Mouse (Mus musculus) gastrocnemius, postnatal 10 days (tissue): ENCODE measurements at regions not wholly inside any gene's neighbourhood (a gene's known extent, or its start where the extent isn't known, plus 50 kb on each side); places are given as distances from the start of the nearest gene placed in this dataset.
"Not testable (repeated sequence)": the region's sequence is repeated elsewhere in the genome, so short reads cannot be mapped to it uniquely, and the experiment has no call there.

Experiments used
- DNase-seq: peaks from one replicate; pipeline ENCODE4 v3.0.0; 2021; ENCODE audit warnings: mixed read lengths

DNA sequence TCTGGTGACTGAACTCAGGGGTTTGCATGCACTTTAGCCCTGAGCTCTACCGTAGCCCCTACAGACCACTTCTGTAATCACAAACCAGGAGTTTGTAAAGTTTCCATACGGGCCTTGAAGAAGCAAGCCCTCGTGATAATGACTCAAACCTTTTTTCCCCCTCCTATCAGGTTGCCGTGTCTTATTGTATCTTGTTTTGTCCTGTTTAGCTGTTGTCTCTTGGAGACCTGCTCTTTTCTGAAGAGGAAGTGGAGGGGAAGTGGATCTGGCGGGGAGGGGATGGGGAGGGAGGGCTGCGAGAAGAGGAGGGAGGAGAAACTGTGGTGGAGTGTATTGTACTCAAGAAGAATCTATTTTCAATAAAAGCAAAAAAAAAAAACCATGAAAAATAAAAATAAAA lies 87.0 kb downstream of the Fam43a start:
- DNase-seq, result no peak

GRCm38 (mm10) chr16:30687225-30687624 lies 87.7 kb downstream of the Fam43a start:
- no peak for DNase-seq

- no peak for DNase-seq
Measured at GRCm38 (mm10) chr16:30687682-30688081, 88.2 kb downstream of the Fam43a start.

DNA sequence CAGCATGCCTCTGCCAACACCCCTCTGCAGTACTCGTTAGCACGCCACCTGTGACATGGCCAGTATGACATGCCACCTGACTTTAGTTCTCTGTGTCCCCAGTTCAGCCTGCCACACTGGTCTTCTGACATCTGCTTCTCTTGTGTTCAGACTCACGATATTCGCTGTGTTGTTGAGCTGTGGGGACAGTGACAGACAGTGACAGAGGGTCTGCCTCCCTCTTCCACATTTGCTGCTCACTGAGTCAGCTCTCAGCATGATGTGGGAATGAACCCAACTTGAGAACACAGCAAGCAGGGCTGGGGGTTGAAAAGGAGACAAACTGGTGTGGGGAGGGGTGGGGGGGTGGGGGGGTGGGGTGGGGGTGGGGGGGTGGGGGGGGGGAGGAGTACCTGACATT lies 91.0 kb downstream of the Fam43a start:
- no peak for DNase-seq

DNA sequence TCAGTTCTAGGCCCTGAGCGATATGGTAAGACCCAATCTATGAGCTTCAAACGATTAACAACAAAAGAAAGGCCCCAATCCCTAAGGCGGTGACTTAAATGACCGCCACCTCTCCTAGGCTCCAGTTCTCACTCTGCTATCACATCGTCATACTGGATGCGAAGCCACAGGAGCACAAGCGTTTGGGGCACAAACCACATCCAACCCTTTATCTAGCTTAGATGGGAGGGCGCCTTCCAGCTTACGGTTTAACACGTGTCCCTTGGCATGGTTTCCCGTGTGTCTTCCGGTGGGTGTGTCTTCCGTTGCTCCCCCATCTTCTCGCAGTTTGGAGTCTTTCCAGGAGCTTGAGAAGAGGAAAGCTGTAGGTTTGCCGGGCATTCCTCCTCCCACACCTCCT lies 92.4 kb downstream of the Fam43a start:
- no peak for DNase-seq

- no peak for DNase-seq
Measured at GRCm38 (mm10) chr16:30692541-30693141, 93.1 kb downstream of the Fam43a start.

DNA sequence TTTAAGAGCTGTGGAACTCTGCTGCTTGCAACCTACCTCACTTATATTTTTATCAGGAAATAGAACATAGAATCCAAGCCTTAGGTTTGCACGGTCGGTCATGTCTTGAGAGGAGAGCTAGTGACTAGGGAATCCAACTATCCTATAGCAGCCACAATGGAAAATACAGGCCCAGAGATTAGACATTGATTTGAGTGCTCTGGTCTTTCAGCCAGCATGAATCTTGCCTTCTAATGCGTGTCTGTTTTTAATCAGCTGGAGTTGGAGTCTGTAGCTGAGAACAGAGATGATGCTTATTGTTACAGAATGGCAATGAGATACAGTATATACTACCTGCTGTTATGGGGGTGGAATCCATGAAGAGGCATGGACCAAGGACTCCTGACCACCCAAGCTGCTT lies 93.7 kb downstream of the Fam43a start:
- no peak for DNase-seq

DNA sequence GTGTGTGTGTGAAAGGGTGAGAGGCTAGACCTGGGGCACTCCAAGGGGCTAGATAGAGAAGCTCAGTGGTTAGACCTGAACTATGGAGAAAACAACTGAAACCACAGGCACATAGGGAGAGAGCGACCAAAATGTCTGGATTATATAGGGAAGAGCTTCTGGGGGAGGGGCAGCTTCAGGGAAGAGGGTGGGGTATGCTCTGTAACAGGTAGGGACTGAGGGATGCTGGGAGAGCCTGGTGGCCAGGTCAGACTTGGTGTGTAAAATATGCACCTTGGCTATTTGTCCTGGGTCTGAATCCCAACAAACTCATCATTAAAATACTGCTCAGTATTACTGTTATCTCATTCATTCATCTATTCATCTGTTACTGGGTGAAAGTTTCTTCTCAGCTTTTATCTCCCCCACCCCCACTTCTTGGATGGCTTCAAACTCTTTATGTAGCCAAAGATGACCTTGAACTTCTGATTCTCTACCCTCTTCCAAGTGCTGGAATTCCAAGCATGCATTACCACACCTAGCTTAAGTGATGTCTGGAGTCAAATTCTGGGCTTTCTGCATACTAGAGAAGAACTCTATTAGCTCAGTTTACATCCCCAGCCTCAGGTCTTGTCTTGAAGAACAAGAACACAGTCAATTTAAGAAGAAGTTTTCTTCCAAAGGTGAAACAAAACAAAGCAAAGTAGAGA lies 94.5 kb downstream of the Fam43a start:
- no peak for DNase-seq

DNA sequence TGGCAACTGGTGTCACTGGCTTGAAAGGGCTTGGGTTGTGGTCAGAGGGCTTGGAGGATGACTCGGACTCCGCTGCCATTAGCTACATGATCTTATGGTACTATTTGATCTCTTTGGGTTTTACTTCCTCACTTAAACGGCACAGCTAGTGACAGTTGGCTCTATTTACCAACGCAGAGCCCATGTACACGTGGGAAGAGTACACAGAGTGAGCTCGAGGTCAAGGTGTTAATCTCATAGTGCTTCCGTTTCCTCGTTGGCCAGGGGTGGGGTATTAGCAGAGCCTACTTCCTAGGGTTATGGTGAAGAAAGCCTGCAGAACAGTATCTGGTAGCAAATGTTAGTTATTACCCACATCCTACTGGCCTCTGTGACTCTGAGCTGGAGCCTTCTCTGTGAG lies 96.2 kb downstream of the Fam43a start:
- no peak for DNase-seq

DNA sequence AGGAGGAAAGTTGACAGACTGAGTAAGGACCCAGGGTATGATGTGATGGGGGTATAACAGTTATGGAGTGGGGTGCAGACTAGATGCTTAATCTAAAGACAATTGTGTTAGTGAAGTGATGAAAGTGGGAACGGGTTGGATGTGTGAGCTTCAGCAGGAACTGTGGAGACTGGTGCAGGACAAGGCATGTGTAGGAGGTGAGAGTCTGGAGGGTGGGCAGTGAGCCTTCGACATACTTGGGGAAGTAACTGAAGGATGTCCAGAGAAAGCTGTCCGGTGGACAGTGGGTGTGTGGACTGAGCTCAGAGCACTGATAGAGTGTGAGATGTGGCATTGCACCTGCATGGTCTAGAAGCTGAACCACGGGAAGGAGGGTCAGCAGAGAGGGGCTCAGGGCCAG lies 97.7 kb downstream of the Fam43a start:
- no peak for DNase-seq

DNA sequence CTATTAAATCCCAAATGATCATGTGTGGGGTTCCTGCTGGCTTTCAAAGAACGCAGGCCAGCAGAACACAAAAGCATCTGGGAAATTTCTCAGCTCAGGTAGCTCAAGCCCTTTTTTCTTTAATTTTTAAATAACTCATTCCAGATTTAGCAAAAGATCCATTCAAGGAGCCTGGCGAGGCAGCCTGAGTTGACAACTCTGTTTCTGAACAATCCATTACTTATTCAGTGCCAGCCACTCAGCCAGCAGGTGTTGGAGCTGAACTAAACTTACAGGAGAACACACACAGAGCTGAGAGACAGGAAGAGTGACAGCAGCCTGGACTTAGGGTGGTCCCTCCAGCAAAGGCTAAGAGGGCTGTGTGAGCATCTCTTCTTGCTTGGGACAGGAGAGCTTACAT lies 98.3 kb downstream of the Fam43a start:
- no peak for DNase-seq

- no peak for DNase-seq
Measured at GRCm38 (mm10) chr16:30703831-30704230, 104.3 kb downstream of the Fam43a start.

DNA sequence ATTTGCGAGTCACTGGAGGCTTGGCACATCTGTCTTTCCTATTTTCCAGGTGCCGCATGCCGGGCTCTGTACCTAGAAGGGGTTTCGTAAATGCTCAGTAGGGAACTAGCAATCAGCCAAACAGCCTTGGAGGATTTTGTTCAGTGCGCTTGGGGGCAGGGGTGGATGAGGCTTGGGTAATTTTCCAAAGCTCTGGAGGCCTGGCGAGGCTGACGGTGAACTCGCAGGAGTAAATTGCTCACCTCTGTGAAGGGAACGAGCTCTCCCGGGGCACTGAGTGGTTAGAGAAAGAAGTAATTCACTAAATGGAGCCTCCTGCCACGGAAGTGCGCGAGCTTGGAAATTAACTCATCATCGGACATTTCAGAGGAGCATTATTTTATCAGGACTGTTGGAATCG lies 110.0 kb downstream of the Fam43a start:
- DNase-seq, result no peak

- DNase-seq, result no peak
Measured at GRCm38 (mm10) chr16:30709975-30710374, 110.5 kb downstream of the Fam43a start.

DNA sequence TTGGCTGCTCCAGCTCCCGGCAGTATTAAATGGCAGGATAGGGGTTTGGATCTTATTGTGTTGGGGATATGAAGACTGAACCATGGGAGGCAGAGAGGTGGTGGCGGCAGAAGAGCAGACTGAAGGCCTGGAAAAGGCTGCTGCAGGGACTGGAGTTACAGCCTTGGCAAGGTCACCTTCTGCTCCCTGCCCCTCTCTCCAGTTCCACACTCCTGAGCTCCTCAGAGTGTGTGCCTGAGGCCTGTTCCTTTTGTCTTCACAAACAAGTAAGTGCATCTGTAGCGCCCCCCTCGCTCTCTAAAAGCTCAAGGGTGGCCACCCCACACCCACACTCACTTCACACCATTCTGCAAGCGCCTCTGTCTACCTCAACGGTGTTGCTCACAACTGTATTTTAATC lies 113.0 kb downstream of the Fam43a start:
- no peak for DNase-seq

DNA sequence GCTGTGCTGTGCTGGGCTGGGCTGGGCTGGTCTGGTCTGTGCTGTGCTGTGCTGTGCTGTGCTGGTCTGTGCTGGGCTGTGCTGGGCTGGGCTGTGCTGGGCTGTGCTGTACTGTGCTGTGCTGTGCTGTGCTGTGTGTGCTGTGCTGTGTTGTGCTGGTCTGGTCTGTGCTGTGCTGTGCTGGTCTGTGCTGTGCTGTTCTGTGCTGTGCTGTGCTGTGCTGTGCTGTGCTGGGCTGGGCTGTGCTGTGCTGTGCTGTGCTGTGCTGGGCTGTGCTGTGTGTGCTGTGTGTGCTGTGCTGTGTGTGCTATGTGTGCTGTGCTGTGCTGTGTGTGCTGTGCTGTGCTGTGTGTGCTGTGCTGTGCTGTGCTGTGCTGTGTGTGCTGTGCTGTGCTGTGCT lies 118.1 kb downstream of the Fam43a start:
- not testable (repeated sequence) for DNase-seq

DNA sequence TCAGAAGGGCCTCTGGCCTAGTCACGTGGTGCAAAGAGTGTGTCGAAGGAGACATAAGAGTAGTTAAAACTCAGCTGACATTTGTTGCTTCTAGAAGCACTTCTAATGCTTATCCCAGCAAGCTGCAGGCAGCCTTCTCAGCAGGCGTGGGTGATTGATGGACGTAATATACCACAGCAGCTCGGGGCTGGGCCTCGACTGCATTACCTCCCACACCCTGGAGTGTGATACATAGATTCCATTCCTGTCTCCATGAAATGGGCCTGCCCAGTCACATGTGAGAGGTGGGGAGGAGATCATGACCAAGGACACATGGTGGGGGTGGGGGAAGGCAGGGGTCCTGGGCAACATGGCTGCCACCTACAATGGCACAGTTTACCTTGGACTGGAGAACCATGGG lies 121.3 kb downstream of the Fam43a start:
- no peak for DNase-seq

DNA sequence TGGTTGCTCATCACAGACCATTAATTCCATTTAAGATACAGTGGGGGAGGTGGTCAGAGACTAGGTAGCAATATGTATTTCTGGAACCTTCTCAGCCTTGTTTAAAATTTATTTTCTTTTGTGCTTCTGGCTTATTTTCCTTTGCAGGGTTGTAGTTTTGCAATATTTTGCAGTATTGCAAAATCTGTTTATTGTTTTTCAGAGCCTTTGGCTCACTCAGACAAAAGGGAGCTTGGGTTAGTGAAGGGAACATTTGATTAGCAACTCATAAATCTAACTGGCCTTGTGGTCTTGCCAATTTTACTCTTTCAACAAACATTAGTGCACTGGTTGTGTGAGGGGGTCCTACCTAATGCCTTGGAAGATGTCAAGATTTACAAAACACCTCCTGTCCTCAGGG lies 121.7 kb downstream of the Fam43a start:
- DNase-seq, result no peak

DNA sequence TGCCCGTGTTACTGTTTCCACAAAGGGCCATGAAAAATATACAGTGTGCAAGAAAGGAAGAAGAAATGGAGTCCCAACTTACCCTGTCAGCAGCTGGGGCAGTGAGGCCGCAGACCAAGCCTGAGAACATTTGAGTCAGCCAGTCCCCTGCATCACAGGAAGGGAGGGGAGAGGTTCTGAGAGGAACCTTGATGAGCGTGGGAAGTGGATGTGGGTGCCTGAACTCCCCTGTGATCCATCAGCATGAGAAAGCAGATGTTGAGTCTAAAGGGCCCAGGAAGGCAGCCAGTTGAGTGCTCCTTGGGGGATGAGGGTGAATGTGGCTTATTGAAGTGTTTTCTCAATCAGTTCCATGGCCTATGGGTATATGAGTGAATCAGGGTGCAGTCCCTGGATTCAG lies 122.8 kb downstream of the Fam43a start:
- no peak for DNase-seq

- no peak for DNase-seq
Measured at GRCm38 (mm10) chr16:30724591-30724990, 125.1 kb downstream of the Fam43a start.

GRCm38 (mm10) chr16:30732770-30733415 lies 133.4 kb downstream of the Fam43a start:
- DNase-seq, result no peak

GRCm38 (mm10) chr16:30733478-30733877 lies 134.0 kb downstream of the Fam43a start:
- no peak for DNase-seq

DNA sequence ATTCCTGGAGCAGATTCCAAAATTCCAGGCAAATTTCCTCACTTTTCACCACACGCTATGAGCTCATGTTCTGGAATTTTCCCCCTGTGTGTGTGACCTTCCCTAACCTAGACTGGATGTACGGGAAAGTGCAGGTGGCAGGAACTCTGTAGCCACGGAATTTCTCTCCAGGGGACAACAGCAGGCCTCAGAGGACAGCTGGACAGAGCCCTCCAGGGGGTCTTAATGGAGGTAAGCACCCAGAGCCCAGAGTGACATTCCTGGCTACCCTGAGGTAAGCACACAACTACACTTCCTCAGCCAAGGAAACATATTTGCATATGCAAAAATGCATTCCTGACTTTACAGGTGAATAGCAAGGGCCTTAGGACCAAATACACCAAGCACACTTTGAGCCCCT lies 135.8 kb downstream of the Fam43a start:
- no peak for DNase-seq

- DNase-seq, result no peak
Measured at GRCm38 (mm10) chr16:30735969-30736368, 136.4 kb downstream of the Fam43a start.
